Mouse (Mus musculus): ENCODE measurements around the gene Kifc5b. TPM values are rescaled to one million over a fixed set of nuclear protein-coding genes. Genes with fewer than 3 reads are reported as not detected.

Gene Kifc5b
- polyA plus RNA-seq, 1 experiment from 2014 or later = 6.9 TPM

DNA sequence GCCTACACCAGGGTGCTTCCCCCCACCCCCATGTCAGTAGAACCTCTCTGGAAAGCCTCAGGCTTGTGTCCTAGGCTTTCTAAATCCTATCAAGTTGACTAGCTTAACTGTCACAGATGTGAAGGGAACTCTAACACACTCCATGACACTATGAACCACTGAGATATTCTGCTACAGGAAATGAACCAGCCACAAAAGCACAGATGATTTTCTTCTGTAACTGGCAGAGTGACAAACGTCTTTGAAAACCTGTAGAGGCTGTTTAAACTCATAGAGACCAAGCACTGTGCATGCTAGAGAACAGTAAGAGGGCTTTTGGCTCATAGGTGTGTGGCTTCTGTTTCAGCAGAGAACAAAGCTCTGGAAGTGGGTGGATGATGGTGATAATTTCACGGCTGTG is 64.2 kb downstream of the Kifc5b start:
- no peak for ATAC-seq (ENCODE audit: low FRiP score, low TSS enrichment)
- no peak overlapping the region for H3K9ac ChIP-seq (ENCODE audit: low read depth, low read length)
- no peaks in the 10 kb centered on the region for H3K27me3 ChIP-seq (ENCODE audit: control insufficient read depth, insufficient read depth, low read length)
- peaks cover 40% of the 10 kb centered on the region for H3K36me3 ChIP-seq (ENCODE audit: control insufficient read depth, insufficient read depth, low read length)
- H3K9me3 ChIP-seq (ENCODE audit: control insufficient read depth, low read length) = no peaks in the 10 kb centered on the region
- H3K4me2 ChIP-seq (replicated peaks; ENCODE audit: low read depth, low read length) = no peak overlapping the region
- WGBS = 78% methylated on average over 2 of the region's 2 CpGs
- H3K4me1 ChIP-seq (ENCODE audit: control insufficient read depth, insufficient read depth, low read length) = 0 out of 2 replicates have a peak, but pooled peaks cover 2% of the 10 kb centered on the region
- H3K27ac ChIP-seq (ENCODE audit: low read depth, low read length) = no peak overlapping the region
- H3K4me3 ChIP-seq (ENCODE audit: low read length) = no peak overlapping the region

Small RNAs within 50 kb of the gene (microRNA-seq; reads per million reads assigned to microRNA genes)
- gene Gm27775 = not detected
- gene Mir3083 = not detected
- 0.84 reads per million for gene Mir6968

Other genes with a start within 250 kb of the Kifc5b start
- gene Crebrf, start 201.4 kb upstream of the Kifc5b start, polyA plus RNA-seq (2014; fragmentation: Nextera tagmentation; extraction: Ambion mirVana) = 4.9 and 10.5 TPM in 2 replicates
- 50.4 and 55.3 TPM in 2 replicates for gene Bnip1, start 136.0 kb upstream of the Kifc5b start, polyA plus RNA-seq (2014; fragmentation: Nextera tagmentation; extraction: Ambion mirVana)
- gene Nkx2-5, start 72.1 kb upstream of the Kifc5b start, polyA plus RNA-seq (2014; fragmentation: Nextera tagmentation; extraction: Ambion mirVana) = not detected in 2 replicates
- gene Phf1, start 16.0 kb downstream of the Kifc5b start, polyA plus RNA-seq (2014; fragmentation: Nextera tagmentation; extraction: Ambion mirVana) = 6.0 TPM in 2 replicates
- 164 and 182 TPM in 2 replicates for gene Cuta, start 22.5 kb downstream of the Kifc5b start, polyA plus RNA-seq (2014; fragmentation: Nextera tagmentation; extraction: Ambion mirVana)
- gene Syngap1, start 24.2 kb downstream of the Kifc5b start, polyA plus RNA-seq (2014; fragmentation: Nextera tagmentation; extraction: Ambion mirVana) = 2.6 and 3.5 TPM in 2 replicates
- gene Zbtb9, start 56.1 kb downstream of the Kifc5b start, polyA plus RNA-seq (2014; fragmentation: Nextera tagmentation; extraction: Ambion mirVana) = 6.3 and 12.8 TPM in 2 replicates
- 11.1 and 16.0 TPM in 2 replicates for gene Bak1, start 111.9 kb downstream of the Kifc5b start, polyA plus RNA-seq (2014; fragmentation: Nextera tagmentation; extraction: Ambion mirVana)
- gene Itpr3, start 140.2 kb downstream of the Kifc5b start, polyA plus RNA-seq (2014; fragmentation: Nextera tagmentation; extraction: Ambion mirVana) = 5.3 and 9.9 TPM in 2 replicates
- gene Uqcc2, start 216.8 kb downstream of the Kifc5b start, polyA plus RNA-seq (2014; fragmentation: Nextera tagmentation; extraction: Ambion mirVana) = 293 and 406 TPM in 2 replicates